Comparison of ENCODE assay signal across 12 mouse cellular contexts in the genomic region with DNA sequence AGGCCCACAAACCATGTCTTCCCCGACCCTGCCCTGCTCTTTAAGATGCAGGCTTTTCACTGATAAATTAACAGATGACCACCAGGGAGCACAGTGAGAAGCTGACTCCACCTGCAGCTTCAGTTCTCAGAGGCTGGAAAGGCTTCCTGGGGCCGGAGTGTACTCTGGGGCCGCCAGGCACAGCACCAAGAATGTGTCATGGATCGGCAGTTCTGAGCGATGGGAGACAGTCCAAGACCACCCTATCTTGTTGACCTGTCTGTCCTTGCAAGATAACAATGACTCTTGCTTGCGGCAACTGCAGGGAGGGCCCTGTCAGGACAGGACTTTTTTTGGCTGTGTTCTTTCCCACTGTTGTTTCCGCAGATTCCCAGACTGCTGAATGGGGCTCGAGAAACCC. TPM values are rescaled to one million over a fixed set of nuclear protein-coding genes. Genes with fewer than 3 reads are reported as not detected.
DNase-seq lines count a peak whose midpoint lies in the region; ATAC-seq and TF ChIP-seq lines count a peak whose summit lies in the region.
"Had no signal": no experiment of that assay in that cellular context is flagged by ENCODE, and none has a peak within 500 bp of the region (broad histone marks: within the 10 kb centered on the region; RNA-seq: fewer than 3 reads in every experiment).

No protein-coding gene starts in this region.

- no peaks in the 10 kb centered on the region for H3K9me3 ChIP-seq in kidney, postnatal 0 days (replicated peaks; ENCODE audit: low read length)
- no peaks in the 10 kb centered on the region for H3K9me3 ChIP-seq in ES-E14 (ENCODE audit: control insufficient read depth, insufficient read depth, low read depth, low read length)
- no peaks in the 10 kb centered on the region for H3K9me3 ChIP-seq in embryonic facial prominence, embryonic 10.5 days
- H3K9me3 ChIP-seq: embryonic facial prominence, embryonic 13.5 days; stomach, embryonic 15.5 days had no signal

- WGBS in kidney, postnatal 0 days = 49% methylated on average over 8 of the region's 8 CpGs
- WGBS in heart, adult 2 months = 14% methylated on average over 8 of the region's 8 CpGs
- 76% methylated on average over 8 of the region's 8 CpGs for WGBS in embryonic facial prominence, embryonic 10.5 days

- H3K4me3 ChIP-seq in kidney, postnatal 0 days (replicated peaks; ENCODE audit: low read depth, low read length) = no peak overlapping the region
- H3K4me3 ChIP-seq in ES-E14 (ENCODE audit: insufficient read depth in 1 of 2, low read depth in 1 of 2, low read length in 2 of 2, poor library complexity in 1 of 2, severe bottlenecking in 1 of 2) = peak overlapping the region; percentile 20 to 27; a peak in 2 of 4 replicates
- H3K4me3 ChIP-seq in heart, adult 2 months = no peak overlapping the region; the same call in 1 of the 2 replicates
- H3K4me3 ChIP-seq in embryonic facial prominence, embryonic 10.5 days = no peak overlapping the region
- H3K4me3 ChIP-seq: embryonic facial prominence, embryonic 13.5 days; stomach, embryonic 15.5 days had no signal

- 0 out of 2 replicates have a peak, but pooled peaks cover 4% of the 10 kb centered on the region for H3K36me3 ChIP-seq in kidney, postnatal 0 days (ENCODE audit: insufficient read depth, low read length)
- H3K36me3 ChIP-seq in ES-E14 (ENCODE audit: control insufficient read depth, insufficient read depth, low read length, poor library complexity, severe bottlenecking) = no peaks in the 10 kb centered on the region
- peaks cover 4% of the 10 kb centered on the region for H3K36me3 ChIP-seq in heart, adult 2 months (ENCODE audit: control insufficient read depth, insufficient read depth, low read length)
- H3K36me3 ChIP-seq in embryonic facial prominence, embryonic 10.5 days (replicated peaks) = peaks cover 35% of the 10 kb centered on the region
- H3K36me3 ChIP-seq: stomach, embryonic 15.5 days had no signal

- no peak for ATAC-seq in kidney, postnatal 0 days (replicated peaks; ENCODE audit: low FRiP score, low read depth)
- ATAC-seq: CD4-positive, CD25-positive, alpha-beta regulatory T cell, adult 4 months; forebrain, postnatal 0 days had no signal

- no peaks in the 10 kb centered on the region for H3K79me2 ChIP-seq in heart, adult 2 months (replicated peaks; ENCODE audit: control insufficient read depth, insufficient read depth, low read length)

- TF ChIP-seq EP300 in heart, adult 2 months (IDR thresholded peaks at IDR 0.05; ENCODE audit: insufficient read depth, low read depth, low read length) = peak; percentile 77

- TF ChIP-seq POLR2A in heart, adult 2 months (IDR thresholded peaks at IDR 0.05; ENCODE audit: insufficient read depth, low read depth, low read length) = no peak

- no peak overlapping the region for H3K27ac ChIP-seq in kidney, postnatal 0 days
- peak overlapping the region; percentile 37; the same call in 1 of the 2 replicates for H3K27ac ChIP-seq in ES-E14 (ENCODE audit: insufficient read depth, low read depth, low read length, poor library complexity, severe bottlenecking)
- peak overlapping the region; percentile 83 for H3K27ac ChIP-seq in heart, adult 2 months
- no peak overlapping the region for H3K27ac ChIP-seq in embryonic facial prominence, embryonic 10.5 days (replicated peaks)
- H3K27ac ChIP-seq: embryonic facial prominence, embryonic 13.5 days; stomach, embryonic 15.5 days had no signal

- DNase-seq in kidney, postnatal 0 days (ENCODE audit: low spot score) = no peak
- DNase-seq in kidney, adult 11 months = no peak
- DNase-seq in ES-E14 (ENCODE audit: low read depth, low spot score) = no peak
- DNase-seq in heart, adult 2 months = peak; percentile 51 to 66
- peak; percentile 59 for DNase-seq in heart, postnatal 4 days
- no peak for DNase-seq in frontal cortex, postnatal 14 days (ENCODE audit: low spot score in 2 of 2)
- DNase-seq in embryonic facial prominence, embryonic 10.5 days (ENCODE audit: low spot score) = no peak
- no peak for DNase-seq in layer of hippocampus, adult 9-10 months (ENCODE audit: low spot score)
- DNase-seq: forebrain, postnatal 0 days had no signal

- TF ChIP-seq CTCF in kidney, postnatal 0 days (IDR thresholded peaks at IDR 0.05; ENCODE audit: low read depth) = peak; percentile 40; the same call in 1 of the 2 replicates
- TF ChIP-seq CTCF in heart, adult 2 months (IDR thresholded peaks at IDR 0.05) = peak; percentile 46

- peaks cover 6% of the 10 kb centered on the region; the same call in 1 of the 2 replicates for H3K4me1 ChIP-seq in kidney, postnatal 0 days (replicated peaks; ENCODE audit: insufficient read depth, low read length)
- peaks cover 13 to 16% of the 10 kb centered on the region in 2 experiments for H3K4me1 ChIP-seq in ES-E14 (ENCODE audit: control insufficient read depth in 2 of 2, insufficient read depth in 2 of 2, low read length in 2 of 2, poor library complexity in 1 of 2)
- peaks cover 6% of the 10 kb centered on the region; the same call in 1 of the 2 replicates for H3K4me1 ChIP-seq in heart, adult 2 months (ENCODE audit: control insufficient read depth, insufficient read depth, low read length)
- peaks cover 11% of the 10 kb centered on the region for H3K4me1 ChIP-seq in embryonic facial prominence, embryonic 10.5 days

- no peak overlapping the region for H3K4me2 ChIP-seq in kidney, postnatal 0 days (ENCODE audit: low read length)
- H3K4me2 ChIP-seq: embryonic facial prominence, embryonic 13.5 days; stomach, embryonic 15.5 days had no signal

- intact Hi-C loops in heart, adult 2 months (cut with DNase I) = loop anchor here (10.0 kb wide), 1 partner anchor 111 kb away; no protein-coding TSS in a partner anchor

- in situ Hi-C loops in ES-E14 (cut with MboI; ENCODE audit: low sequenced_read_pairs in 2 of 2, unreplicated experiment in 2 of 2) = no loop called here

- no peaks in the 10 kb centered on the region for H3K27me3 ChIP-seq in kidney, postnatal 0 days (ENCODE audit: insufficient read depth, low read length)
- no peaks in the 10 kb centered on the region for H3K27me3 ChIP-seq in heart, adult 2 months (ENCODE audit: control insufficient read depth, insufficient read depth, low read length)
- no peaks in the 10 kb centered on the region for H3K27me3 ChIP-seq in embryonic facial prominence, embryonic 10.5 days (replicated peaks; ENCODE audit: low read depth, poor library complexity, severe bottlenecking)
- H3K27me3 ChIP-seq: embryonic facial prominence, embryonic 13.5 days; stomach, embryonic 15.5 days had no signal

- no peak overlapping the region for H3K9ac ChIP-seq in kidney, postnatal 0 days (ENCODE audit: low read depth, low read length)
- H3K9ac ChIP-seq in ES-E14 (ENCODE audit: insufficient read depth, low read depth, low read length, poor library complexity, severe bottlenecking) = peak overlapping the region; percentile 52
- H3K9ac ChIP-seq in heart, adult 2 months (ENCODE audit: low read depth, low read length) = peak overlapping the region; percentile 48
- H3K9ac ChIP-seq: embryonic facial prominence, embryonic 13.5 days; forebrain, postnatal 0 days; stomach, embryonic 15.5 days had no signal

TF ChIP-seq in ES-E14, 5 proteins besides CTCF, POLR2A, EP300 and RAD21:
- TF ChIP-seq MAFK (IDR thresholded peaks at IDR 0.05; ENCODE audit: insufficient read depth, low read depth, low read length) (no peak), ZC3H11A (IDR thresholded peaks at IDR 0.05; ENCODE audit: borderline replicate concordance, low read depth, low read length) (no peak), ZNF384 (IDR thresholded peaks at IDR 0.05; ENCODE audit: low read depth, low read length) (no peak), CHD2 (IDR thresholded peaks at IDR 0.05; ENCODE audit: low read depth, low read length) (no peak), HCFC1 (IDR thresholded peaks at IDR 0.05; ENCODE audit: borderline replicate concordance, insufficient read depth, low read length) (no peak)
TF ChIP-seq in ES-E14: peak in this region for 0.

RNA-seq across cellular contexts. Expression of gene Slc25a13, which starts 33.4 kb away (rescaled TPM):
- 55.2 and 59.0 TPM in 2 replicates for polyA plus RNA-seq in kidney, postnatal 0 days (2015; fragmentation: Nextera tagmentation; extraction: Ambion mirVana)
- 36.7 and 53.5 TPM in 2 replicates for total RNA-seq in ES-E14 (2012; rRNA removed)
- total RNA-seq in heart, adult 2 months (2021) = 100 to 1,000 TPM; 121 to 146 TPM
- 45.5 and 79.1 TPM in 2 replicates for polyA plus RNA-seq in heart, adult 2 months (2012; rRNA removed)
- total RNA-seq in heart, postnatal 4 days (2021) = 10 to 100 TPM; 65.8 to 67.9 TPM
- polyA plus RNA-seq in embryonic facial prominence, embryonic 10.5 days (2016; fragmentation: Nextera tagmentation; extraction: Ambion mirVana) = 55.2 and 57.2 TPM in 2 replicates

Comparison
In these comparisons a context has a peak if more than half of its experiments do, and no peak if none do; other contexts are left out.
1. DNase-seq: peak in heart, adult 2 months (2 of 2) and heart, postnatal 4 days (single experiment); none in kidney, postnatal 0 days (single experiment), kidney, adult 11 months (single experiment), ES-E14 (single experiment), frontal cortex, postnatal 14 days (0 of 2), embryonic facial prominence, embryonic 10.5 days (single experiment) and layer of hippocampus, adult 9-10 months (single experiment).
2. H3K27ac ChIP-seq: peak in ES-E14 (single experiment) and heart, adult 2 months (single experiment); none in kidney, postnatal 0 days (single experiment) and embryonic facial prominence, embryonic 10.5 days (single experiment).
3. H3K4me3 ChIP-seq: peak in ES-E14 (2 of 2); none in kidney, postnatal 0 days (single experiment), heart, adult 2 months (single experiment) and embryonic facial prominence, embryonic 10.5 days (single experiment).